In genomic region chr10:53436023-53436475, GRCm38 (mm10) we compare ENCODE assay signal across 8 mouse cellular contexts. TPM values are rescaled to one million over a fixed set of nuclear protein-coding genes. Genes with fewer than 3 reads are reported as not detected.
DNase-seq lines count a peak whose midpoint lies in the region; ATAC-seq lines count a peak whose summit lies in the region.

No protein-coding gene starts in this region.

- DNase-seq in kidney, adult 8-10 months = peak; percentile 4 to 22
- DNase-seq in kidney, postnatal 14 days = no peak
- peak; percentile 12 for DNase-seq in cerebellum, adult 8-10 months
- peak; percentile 28 for DNase-seq in gastrocnemius, postnatal 25 days
- DNase-seq in urinary bladder, postnatal 25 days (ENCODE audit: low spot score) = no peak
- DNase-seq in yolk sac, embryonic 10.5 days (ENCODE audit: low spot score) = no peak
- no peak for DNase-seq in embryo, embryonic 11 days

- no peak overlapping the region for H3K27ac ChIP-seq in midbrain, embryonic 12.5 days (replicated peaks)

- H3K36me3 ChIP-seq in midbrain, embryonic 12.5 days = no peaks in the 10 kb centered on the region

- WGBS in midbrain, embryonic 12.5 days = 73% methylated on average over 8 of the region's 8 CpGs

- H3K4me1 ChIP-seq in midbrain, embryonic 12.5 days = peaks cover 9% of the 10 kb centered on the region; the same call in 1 of the 2 replicates

- H3K27me3 ChIP-seq in midbrain, embryonic 12.5 days = no peaks in the 10 kb centered on the region

- H3K4me2 ChIP-seq in midbrain, embryonic 12.5 days (replicated peaks) = no peak overlapping the region

- no peaks in the 10 kb centered on the region for H3K9me3 ChIP-seq in midbrain, embryonic 12.5 days

- H3K4me3 ChIP-seq in midbrain, embryonic 12.5 days = no peak overlapping the region

- no peak overlapping the region for H3K9ac ChIP-seq in midbrain, embryonic 12.5 days (replicated peaks)

- peak; percentile 45; the same call in 1 of the 2 replicates for ATAC-seq in midbrain, embryonic 12.5 days (ENCODE audit: low FRiP score, low read depth)

RNA-seq across cellular contexts. Expression of gene Cep85l, which starts 56.3 kb away (rescaled TPM):
- total RNA-seq in gastrocnemius, postnatal 25 days (2021) = 10 to 100 TPM; 30.7 to 85.6 TPM
- polyA plus RNA-seq in midbrain, embryonic 12.5 days (2016; fragmentation: Nextera tagmentation; extraction: Ambion mirVana) = 6.9 and 7.2 TPM in 2 replicates

Comparison
In these comparisons a context has a peak if more than half of its experiments do, and no peak if none do; other contexts are left out.
1. DNase-seq: peak in kidney, adult 8-10 months (2 of 2), cerebellum, adult 8-10 months (single experiment) and gastrocnemius, postnatal 25 days (single experiment); none in kidney, postnatal 14 days (single experiment), urinary bladder, postnatal 25 days (single experiment), yolk sac, embryonic 10.5 days (single experiment) and embryo, embryonic 11 days (single experiment).